Mouse (Mus musculus): ENCODE data around the gene Ryr3. TPM values are rescaled to one million over a fixed set of nuclear protein-coding genes. Genes with fewer than 3 reads are reported as not detected.

Ryr3 gene
- polyA plus RNA-seq, 1 experiment, result 5.3 TPM

DNA sequence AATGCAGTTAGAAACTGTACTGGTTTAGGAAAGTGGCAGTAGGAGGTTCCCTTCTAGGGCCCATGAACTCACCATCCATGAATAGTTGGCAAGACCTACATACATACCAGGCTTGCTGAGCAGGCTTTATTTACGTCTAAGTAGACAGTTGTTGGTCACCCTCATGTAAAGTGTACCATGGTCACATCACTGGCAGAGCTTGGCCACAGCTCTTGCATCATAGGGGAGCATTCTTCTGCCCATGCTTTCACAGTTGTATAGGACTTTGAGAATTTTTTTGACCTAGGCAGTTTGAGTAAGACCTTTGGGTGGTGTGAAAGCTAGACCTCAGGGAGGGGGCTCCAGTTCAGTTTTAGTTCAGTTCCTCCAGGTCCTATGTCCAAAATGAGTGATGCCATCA, 619.8 kb downstream of the Ryr3 start:
- Histone ChIP-seq H3ac (ENCODE audit: control insufficient read depth, insufficient read length) (no peak overlapping the region), H3K36me3 (ENCODE audit: control insufficient read depth, insufficient read depth) (no peaks in the 10 kb centered on the region), H3K4me2 (ENCODE audit: low read depth) (no peak overlapping the region), H3K4me3 (no peak overlapping the region), H3K79me2 (ENCODE audit: control insufficient read depth, insufficient read depth) (no peaks in the 10 kb centered on the region), H3K27me3 (ENCODE audit: control insufficient read depth, insufficient read depth, insufficient read length) (no peaks in the 10 kb centered on the region)
- TF ChIP-seq MYOG (IDR thresholded peaks at IDR 0.05; ENCODE audit: control insufficient read depth in 1 of 3, insufficient read depth in 1 of 3, insufficient read length in 2 of 3, low read depth in 2 of 3) (no peak), USF1 (IDR thresholded peaks at IDR 0.05; ENCODE audit: low read depth) (no peak), TCF12 (IDR thresholded peaks at IDR 0.05; ENCODE audit: insufficient read depth, poor library complexity, severe bottlenecking) (no peak), POLR2AphosphoS2 (IDR thresholded peaks at IDR 0.05; ENCODE audit: insufficient read length, low read depth) (no peak), MYOD1 (IDR thresholded peaks at IDR 0.05; ENCODE audit: control insufficient read depth in 1 of 3, insufficient read length in 2 of 3, low read depth in 2 of 3) (no peak), POLR2A (IDR thresholded peaks at IDR 0.05; ENCODE audit: insufficient read length, low read depth) (no peak)

DNA sequence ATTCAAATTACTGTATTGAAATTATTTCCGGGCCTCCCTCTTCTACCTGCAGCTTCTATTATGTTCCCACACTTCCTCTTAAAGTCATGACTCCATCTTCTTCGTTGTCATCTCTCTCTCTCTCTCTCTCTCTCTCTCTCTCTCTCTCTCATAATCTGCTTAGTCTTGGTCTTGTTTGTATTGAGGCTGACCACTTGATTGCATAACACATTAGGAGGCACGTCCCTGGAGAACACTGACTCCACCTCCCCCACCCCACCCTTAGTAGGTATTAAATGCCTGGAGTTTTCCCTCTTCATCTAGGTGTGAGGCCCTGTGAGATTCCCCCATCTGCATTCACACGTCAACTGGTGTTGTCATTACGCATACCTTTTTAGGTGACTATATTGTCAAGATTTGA, 620.5 kb downstream of the Ryr3 start:
- no peak overlapping the region for H3ac ChIP-seq (ENCODE audit: control insufficient read depth, insufficient read length)
- no peak overlapping the region for H3K4me2 ChIP-seq (ENCODE audit: low read depth)

DNA sequence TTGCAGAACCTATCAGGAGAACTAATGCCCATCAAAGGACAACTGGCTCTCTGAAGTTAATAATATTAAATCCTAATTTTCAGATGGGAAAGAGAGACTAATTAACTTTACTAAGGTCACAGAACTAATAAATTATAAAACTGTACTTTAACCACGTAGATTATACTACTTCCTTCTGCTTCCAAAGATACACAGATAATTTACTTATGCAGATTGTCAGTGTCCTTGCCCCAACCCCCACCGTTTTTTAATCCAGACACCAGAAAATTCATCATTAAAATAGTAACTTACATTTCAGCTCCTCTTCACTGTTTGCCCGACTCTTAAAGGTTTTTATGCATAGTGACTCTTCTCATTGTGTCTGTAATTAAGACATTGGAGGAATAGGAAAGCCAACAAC, 621.1 kb downstream of the Ryr3 start:
- H3K36me3 ChIP-seq (ENCODE audit: control insufficient read depth, insufficient read depth), result no peaks in the 10 kb centered on the region
- no peak overlapping the region for H3K4me2 ChIP-seq (ENCODE audit: low read depth)
- H3K27me3 ChIP-seq (ENCODE audit: control insufficient read depth, insufficient read depth, insufficient read length), result no peaks in the 10 kb centered on the region
- TF ChIP-seq E2F4 (IDR thresholded peaks at IDR 0.05; ENCODE audit: insufficient read depth) (no peak), MYOD1 (IDR thresholded peaks at IDR 0.05; ENCODE audit: control insufficient read depth in 1 of 3, insufficient read length in 2 of 3, low read depth in 2 of 3) (no peak), TCF12 (IDR thresholded peaks at IDR 0.05; ENCODE audit: insufficient read depth, poor library complexity, severe bottlenecking) (no peak), USF1 (IDR thresholded peaks at IDR 0.05; ENCODE audit: low read depth) (no peak), POLR2A (IDR thresholded peaks at IDR 0.05; ENCODE audit: insufficient read length, low read depth) (no peak), SRF (IDR thresholded peaks at IDR 0.05; ENCODE audit: control insufficient read depth, insufficient read length, low read depth) (no peak), REST (IDR thresholded peaks at IDR 0.05; ENCODE audit: insufficient read depth, insufficient read length) (no peak), CEBPB (IDR thresholded peaks at IDR 0.05; ENCODE audit: insufficient read depth, poor library complexity, severe bottlenecking) (no peak), MAX (IDR thresholded peaks at IDR 0.05; ENCODE audit: low read depth) (no peak), TCF3 (IDR thresholded peaks at IDR 0.05; ENCODE audit: insufficient read length, low read depth) (no peak), POLR2AphosphoS2 (IDR thresholded peaks at IDR 0.05; ENCODE audit: insufficient read length, low read depth) (no peak), MYOG (IDR thresholded peaks at IDR 0.05; ENCODE audit: control insufficient read depth in 1 of 3, insufficient read depth in 1 of 3, insufficient read length in 2 of 3, low read depth in 2 of 3) (no peak)
- H3K4me3 ChIP-seq, result no peak overlapping the region
- no peak overlapping the region for H3ac ChIP-seq (ENCODE audit: control insufficient read depth, insufficient read length)
- no peaks in the 10 kb centered on the region for H3K79me2 ChIP-seq (ENCODE audit: control insufficient read depth, insufficient read depth)

More for the DNA sequence above, 620.5 kb downstream of the Ryr3 start:
- H3K79me2 ChIP-seq (ENCODE audit: control insufficient read depth, insufficient read depth), result no peaks in the 10 kb centered on the region
- no peaks in the 10 kb centered on the region for H3K27me3 ChIP-seq (ENCODE audit: control insufficient read depth, insufficient read depth, insufficient read length)
- no peak overlapping the region for H3K4me3 ChIP-seq
- no peaks in the 10 kb centered on the region for H3K36me3 ChIP-seq (ENCODE audit: control insufficient read depth, insufficient read depth)
- no peak for TF ChIP-seq E2F4 (IDR thresholded peaks at IDR 0.05; ENCODE audit: insufficient read depth)
- no peak for TF ChIP-seq SRF (IDR thresholded peaks at IDR 0.05; ENCODE audit: control insufficient read depth, insufficient read length, low read depth)
- no peak for TF ChIP-seq MYOD1 (IDR thresholded peaks at IDR 0.05; ENCODE audit: control insufficient read depth in 1 of 3, insufficient read length in 2 of 3, low read depth in 2 of 3)
- no peak for TF ChIP-seq USF1 (IDR thresholded peaks at IDR 0.05; ENCODE audit: low read depth)
- no peak for TF ChIP-seq CEBPB (IDR thresholded peaks at IDR 0.05; ENCODE audit: insufficient read depth, poor library complexity, severe bottlenecking)
- TF ChIP-seq REST (IDR thresholded peaks at IDR 0.05; ENCODE audit: insufficient read depth, insufficient read length), result no peak
- TF ChIP-seq MAX (IDR thresholded peaks at IDR 0.05; ENCODE audit: low read depth), result no peak
- no peak for TF ChIP-seq MYOG (IDR thresholded peaks at IDR 0.05; ENCODE audit: control insufficient read depth in 1 of 3, insufficient read depth in 1 of 3, insufficient read length in 2 of 3, low read depth in 2 of 3)
- TF ChIP-seq TCF12 (IDR thresholded peaks at IDR 0.05; ENCODE audit: insufficient read depth, poor library complexity, severe bottlenecking), result no peak
- TF ChIP-seq POLR2AphosphoS2 (IDR thresholded peaks at IDR 0.05; ENCODE audit: insufficient read length, low read depth), result no peak
- no peak for TF ChIP-seq POLR2A (IDR thresholded peaks at IDR 0.05; ENCODE audit: insufficient read length, low read depth)
- no peak for TF ChIP-seq TCF3 (IDR thresholded peaks at IDR 0.05; ENCODE audit: insufficient read length, low read depth)

DNA sequence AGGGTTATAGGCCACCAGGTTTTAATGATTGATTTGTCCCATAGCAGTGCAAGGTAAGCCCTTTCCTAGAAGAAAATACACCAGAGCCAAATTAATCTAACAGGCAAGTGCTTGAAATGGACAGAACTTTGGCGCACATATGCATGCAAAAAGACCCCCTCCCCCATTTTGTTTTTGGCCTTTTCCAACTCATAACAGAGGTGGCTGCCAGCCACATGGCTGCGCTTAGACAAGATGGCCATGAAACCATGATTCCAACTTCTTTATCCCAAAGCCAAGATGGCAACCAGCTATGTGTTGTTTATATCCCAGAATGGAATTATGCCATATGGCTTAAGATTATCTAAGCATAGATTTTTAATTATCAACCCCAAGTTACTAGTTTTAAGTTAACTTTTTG, 623.1 kb downstream of the Ryr3 start:
- H3ac ChIP-seq (ENCODE audit: control insufficient read depth, insufficient read length), result no peak overlapping the region
- H3K27me3 ChIP-seq (ENCODE audit: control insufficient read depth, insufficient read depth, insufficient read length), result no peaks in the 10 kb centered on the region
- no peaks in the 10 kb centered on the region for H3K36me3 ChIP-seq (ENCODE audit: control insufficient read depth, insufficient read depth)
- TF ChIP-seq MAX (IDR thresholded peaks at IDR 0.05; ENCODE audit: low read depth), result no peak
- no peak for TF ChIP-seq SRF (IDR thresholded peaks at IDR 0.05; ENCODE audit: control insufficient read depth, insufficient read length, low read depth)
- TF ChIP-seq E2F4 (IDR thresholded peaks at IDR 0.05; ENCODE audit: insufficient read depth), result no peak
- no peak for TF ChIP-seq MYOD1 (IDR thresholded peaks at IDR 0.05; ENCODE audit: control insufficient read depth in 1 of 3, insufficient read length in 2 of 3, low read depth in 2 of 3)
- TF ChIP-seq REST (IDR thresholded peaks at IDR 0.05; ENCODE audit: insufficient read depth, insufficient read length), result no peak
- TF ChIP-seq USF1 (IDR thresholded peaks at IDR 0.05; ENCODE audit: low read depth), result no peak
- no peak for TF ChIP-seq MYOG (IDR thresholded peaks at IDR 0.05; ENCODE audit: control insufficient read depth in 1 of 3, insufficient read depth in 1 of 3, insufficient read length in 2 of 3, low read depth in 2 of 3)
- TF ChIP-seq POLR2A (IDR thresholded peaks at IDR 0.05; ENCODE audit: insufficient read length, low read depth), result no peak
- TF ChIP-seq TCF12 (IDR thresholded peaks at IDR 0.05; ENCODE audit: insufficient read depth, poor library complexity, severe bottlenecking), result no peak
- no peak overlapping the region for H3K4me3 ChIP-seq
- no peak overlapping the region for H3K4me2 ChIP-seq (ENCODE audit: low read depth)
- H3K79me2 ChIP-seq (ENCODE audit: control insufficient read depth, insufficient read depth), result no peaks in the 10 kb centered on the region

DNA sequence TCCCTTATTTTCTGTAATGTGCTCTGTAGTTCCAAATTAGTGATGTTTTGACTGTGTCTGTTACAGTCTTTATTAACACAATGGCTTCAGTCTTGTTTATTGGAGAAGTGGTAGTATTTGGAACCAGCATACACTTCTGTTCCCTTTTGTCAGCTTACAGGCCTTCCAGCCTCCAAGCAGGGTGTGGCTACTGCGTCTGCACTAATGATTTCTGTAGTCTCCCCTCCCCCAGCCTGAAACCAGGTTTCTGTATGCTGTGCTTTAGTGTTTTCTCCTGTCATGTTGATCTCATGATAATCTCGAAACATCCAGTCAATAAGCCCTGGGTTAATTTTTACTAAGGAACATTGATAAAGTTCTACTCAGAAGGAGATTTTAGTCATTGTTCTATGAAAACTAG, 623.6 kb downstream of the Ryr3 start:
- Histone ChIP-seq H3K79me2 (ENCODE audit: control insufficient read depth, insufficient read depth) (no peaks in the 10 kb centered on the region), H3K36me3 (ENCODE audit: control insufficient read depth, insufficient read depth) (no peaks in the 10 kb centered on the region), H3K4me2 (ENCODE audit: low read depth) (no peak overlapping the region), H3K4me3 (no peak overlapping the region), H3K27me3 (ENCODE audit: control insufficient read depth, insufficient read depth, insufficient read length) (no peaks in the 10 kb centered on the region), H3ac (ENCODE audit: control insufficient read depth, insufficient read length) (no peak overlapping the region)
- TF ChIP-seq MYOD1 (IDR thresholded peaks at IDR 0.05; ENCODE audit: control insufficient read depth in 1 of 3, insufficient read length in 2 of 3, low read depth in 2 of 3) (no peak), REST (IDR thresholded peaks at IDR 0.05; ENCODE audit: insufficient read depth, insufficient read length) (no peak), POLR2A (IDR thresholded peaks at IDR 0.05; ENCODE audit: insufficient read length, low read depth) (no peak), E2F4 (IDR thresholded peaks at IDR 0.05; ENCODE audit: insufficient read depth) (no peak), POLR2AphosphoS2 (IDR thresholded peaks at IDR 0.05; ENCODE audit: insufficient read length, low read depth) (no peak), TCF3 (IDR thresholded peaks at IDR 0.05; ENCODE audit: insufficient read length, low read depth) (no peak), MAX (IDR thresholded peaks at IDR 0.05; ENCODE audit: low read depth) (no peak), TCF12 (IDR thresholded peaks at IDR 0.05; ENCODE audit: insufficient read depth, poor library complexity, severe bottlenecking) (no peak), SRF (IDR thresholded peaks at IDR 0.05; ENCODE audit: control insufficient read depth, insufficient read length, low read depth) (no peak), CEBPB (IDR thresholded peaks at IDR 0.05; ENCODE audit: insufficient read depth, poor library complexity, severe bottlenecking) (no peak), USF1 (IDR thresholded peaks at IDR 0.05; ENCODE audit: low read depth) (no peak), MYOG (IDR thresholded peaks at IDR 0.05; ENCODE audit: control insufficient read depth in 1 of 3, insufficient read depth in 1 of 3, insufficient read length in 2 of 3, low read depth in 2 of 3) (no peak)

Data from myocyte (in vitro differentiated cells).